Mouse (Mus musculus) heart, postnatal 10 days (tissue): Measurements from ENCODE around the gene Eva1a. TPM values are rescaled to one million over a fixed set of nuclear protein-coding genes. Genes with fewer than 3 reads are reported as not detected.

Source experiments
- DNase-seq, 2 experiments: peaks; one replicate each; pipeline ENCODE4 v3.0.0; 2021
- intact Hi-C: fragments of 180-260 bp; cut with DNase I; formaldehyde crosslinking; loops from one replicate; pipeline ENCODE4 v1.15.1; 2025
- total RNA-seq, 2 experiments: library from RNA; stranded (reverse); gene quantifications; 2 replicates each; pipeline ENCODE4 v1.2.3; 2021

The Eva1a gene
- 1 to 10 TPM; 5.7 to 7.6 TPM for total RNA-seq

DNA sequence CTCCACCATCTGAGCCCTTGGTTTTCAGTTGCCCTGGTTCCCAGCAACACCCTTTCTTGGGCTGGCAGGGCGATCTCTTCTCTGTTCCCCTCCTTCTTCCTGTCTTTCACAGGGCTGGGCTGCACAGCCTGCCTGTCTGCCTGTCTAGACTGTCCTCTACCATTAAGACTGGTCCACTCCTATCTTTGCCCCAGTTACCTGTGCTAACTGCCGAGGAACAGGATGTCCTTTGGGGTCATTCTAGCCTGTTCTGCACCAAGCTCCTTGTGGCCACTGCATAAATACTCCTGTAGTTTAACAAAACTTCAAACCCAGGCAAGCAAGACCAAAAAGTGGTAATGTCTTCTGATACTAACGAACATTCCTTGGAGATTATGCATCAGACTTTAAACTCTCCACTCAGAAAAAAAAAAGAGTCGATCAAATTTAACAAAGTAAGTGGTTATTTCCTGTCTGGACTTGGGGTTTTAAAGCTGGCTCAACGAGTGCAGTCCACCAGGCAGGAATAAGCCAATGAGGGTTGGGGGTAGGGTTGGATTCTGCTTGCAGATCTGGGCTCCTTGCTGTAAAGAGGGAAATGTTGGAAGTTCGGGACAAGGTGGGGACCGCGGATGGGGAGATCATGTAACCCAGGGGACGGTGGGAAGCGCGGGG lies at the start of gene Eva1a:
TSS of gene Eva1a (plus strand) at position 210 of the 654 bp plus-strand sequence.
- intact Hi-C loops = loop anchor here (2.0 kb wide), 1 partner anchor 78 kb away; no protein-coding TSS in a partner anchor
- peak in 1 of 2 experiments; percentile 11 for DNase-seq

DNA sequence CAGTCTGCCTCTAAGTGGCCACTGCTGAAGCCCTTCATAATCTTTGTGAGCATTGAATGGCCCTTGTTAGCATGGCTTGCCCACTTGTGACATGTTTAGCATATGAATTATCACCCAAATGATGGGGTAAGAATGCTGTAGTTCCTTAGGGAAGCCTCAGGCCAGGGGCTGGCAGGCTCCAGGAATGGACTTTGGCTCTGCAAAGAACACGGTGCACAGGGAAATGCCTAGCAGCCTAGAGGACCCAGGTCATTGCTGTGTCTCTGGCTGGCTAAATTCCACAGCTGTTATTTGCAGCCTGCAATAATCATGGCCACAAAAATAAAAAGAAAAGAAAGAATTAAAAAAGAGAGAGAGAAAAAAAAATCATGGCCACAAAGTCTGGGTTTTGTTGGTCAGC lies 28.5 kb upstream of the Eva1a start:
- intact Hi-C loops = no loop called here

DNA sequence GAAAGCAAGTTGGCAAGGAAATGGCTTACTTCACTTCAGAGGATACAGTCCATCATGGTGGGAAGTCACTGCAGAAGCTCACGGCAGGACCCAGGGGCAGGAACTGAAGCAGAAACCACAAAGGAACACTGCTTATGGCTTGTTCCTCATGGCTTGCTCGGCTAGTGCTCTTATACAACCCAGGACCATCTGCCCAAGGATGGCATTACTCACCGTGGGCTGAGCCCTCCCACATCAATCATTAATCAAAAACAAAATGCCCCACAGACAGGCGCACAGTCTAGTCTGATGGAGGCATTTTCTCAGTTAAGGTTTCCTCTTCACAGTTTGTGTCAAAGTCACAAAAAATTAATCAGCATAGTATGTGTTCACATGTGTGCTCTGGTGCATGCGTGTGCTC lies 19.8 kb upstream of the Eva1a start:
- intact Hi-C loops = no loop called here
- DNase-seq = no peak

More for the DNA sequence above, 28.5 kb upstream of the Eva1a start:
- no peak for DNase-seq

DNA sequence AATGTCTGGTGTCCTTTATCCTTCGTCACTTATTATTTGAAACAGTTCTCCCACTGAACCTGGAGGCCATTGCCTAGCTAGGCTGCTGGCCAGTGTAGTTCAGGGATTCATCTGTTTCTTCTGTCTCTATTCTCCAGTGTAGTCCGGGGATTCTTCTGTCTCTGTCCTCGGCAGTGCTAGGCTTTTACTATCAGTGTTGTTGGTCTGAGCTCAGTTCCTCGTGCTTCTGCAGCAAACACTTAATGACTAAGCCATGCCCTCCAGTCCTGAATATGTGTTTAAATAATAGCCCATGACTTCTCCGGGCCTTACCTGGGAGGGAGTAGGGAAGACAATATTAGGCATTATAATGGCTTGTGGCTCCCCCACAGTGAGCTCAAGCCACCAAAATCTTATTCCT lies 19.3 kb upstream of the Eva1a start:
- no peak for DNase-seq
- intact Hi-C loops = no loop called here

DNA sequence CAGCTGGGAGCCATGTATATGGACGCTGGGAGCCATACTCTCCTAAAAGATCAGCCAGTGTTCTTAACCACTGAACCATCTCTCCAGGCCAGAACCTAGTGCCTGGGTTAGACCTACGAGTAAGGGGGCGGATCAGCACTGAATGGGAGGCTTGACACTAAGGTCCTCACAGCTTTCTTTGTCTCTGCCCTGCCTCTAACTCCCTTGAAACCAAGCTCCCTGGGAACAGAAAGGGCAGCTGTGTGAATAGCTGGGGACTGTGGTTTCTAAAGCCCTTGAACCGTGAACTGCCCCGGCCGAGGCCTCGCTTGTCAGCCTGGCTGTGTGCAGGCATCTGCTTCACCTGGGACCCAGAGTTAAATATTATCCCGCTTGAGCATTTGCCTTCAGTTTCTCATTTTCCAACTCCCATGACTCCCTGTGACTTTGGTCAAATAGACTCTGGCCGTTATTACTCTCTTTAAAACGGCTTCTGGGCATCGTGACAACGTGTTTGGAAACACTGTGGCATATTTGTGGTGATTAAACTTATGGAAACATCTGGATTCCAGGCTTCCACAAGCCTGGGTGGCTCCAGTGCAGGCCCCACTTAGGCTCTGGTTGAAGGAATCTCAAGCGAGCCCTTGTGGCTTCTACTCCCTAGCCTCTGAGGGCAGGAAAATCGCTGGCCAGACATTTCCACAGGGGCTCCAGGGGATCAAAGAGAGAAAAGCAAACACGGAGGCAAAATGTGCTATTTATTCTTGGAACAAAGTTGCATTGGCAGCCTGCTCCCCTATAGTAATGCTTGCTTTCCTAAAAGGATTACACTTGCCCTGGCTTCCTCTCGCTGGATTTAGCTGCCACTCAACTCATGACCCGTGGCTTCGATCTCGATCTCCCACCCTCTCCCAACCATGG lies 11.0 kb upstream of the Eva1a start:
- intact Hi-C loops = no loop called here
- DNase-seq = peak; percentile 40 to 50

DNA sequence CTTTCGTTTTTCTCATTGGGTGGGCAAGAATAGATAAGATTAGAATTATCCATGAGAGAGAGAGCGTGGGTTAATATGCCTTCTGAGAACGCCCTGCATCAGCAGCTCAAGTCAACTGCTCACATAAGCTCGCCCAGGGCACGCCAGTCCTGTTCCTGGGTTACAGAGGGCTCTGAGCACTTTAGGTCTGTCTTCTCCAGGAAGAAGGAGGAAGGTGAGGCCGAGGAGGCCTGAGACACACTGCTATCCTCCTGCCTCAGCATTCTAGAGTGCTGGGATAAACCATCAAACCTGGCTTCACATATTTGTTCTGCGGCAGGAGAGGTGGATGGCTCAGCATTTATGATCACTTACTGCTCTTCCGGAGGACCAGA lies 10.3 kb upstream of the Eva1a start:
- DNase-seq = no peak

DNA sequence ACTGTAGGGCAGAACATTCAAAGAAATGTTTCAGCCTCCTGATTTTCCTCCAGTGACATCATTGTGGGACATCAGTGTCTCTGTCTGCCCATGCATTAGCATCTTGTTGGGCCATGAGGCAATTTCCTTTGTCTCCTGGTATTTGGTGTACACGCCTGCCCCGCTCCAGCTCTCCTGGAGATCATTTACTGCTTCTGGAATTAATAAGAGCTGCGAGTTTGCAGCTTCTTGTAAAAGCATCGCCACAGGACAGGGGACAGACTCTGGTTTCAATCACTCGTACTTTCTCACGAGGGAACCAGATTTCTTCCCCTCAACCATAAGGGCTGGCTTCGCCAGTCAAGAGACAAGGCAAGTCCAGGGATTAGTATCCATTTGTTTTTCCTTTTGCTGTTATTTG lies 3.6 kb upstream of the Eva1a start:
- intact Hi-C loops = no loop called here
- DNase-seq = no peak

More for the DNA sequence above, 10.3 kb upstream of the Eva1a start:
- intact Hi-C loops = no loop called here

DNA sequence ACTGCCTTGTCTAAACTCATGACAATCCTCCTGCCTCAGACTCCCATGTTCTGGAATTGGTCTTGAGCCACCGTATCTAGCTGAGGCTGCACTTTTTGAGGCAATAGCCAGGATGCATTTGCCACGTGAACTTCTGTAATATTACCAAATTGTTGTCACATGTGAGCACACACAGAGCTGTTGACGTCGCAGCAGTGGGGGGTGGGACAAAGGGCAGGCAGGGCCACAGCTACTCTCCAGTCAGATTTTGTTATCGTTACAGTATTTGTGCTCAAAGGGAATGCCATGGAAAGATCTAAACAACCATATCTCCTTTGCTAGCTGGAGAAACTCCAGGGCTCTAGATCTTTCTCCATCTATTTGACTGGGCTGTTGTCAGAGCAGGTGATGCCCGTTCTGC lies 1.6 kb upstream of the Eva1a start:
- no peak for DNase-seq
- intact Hi-C loops = no loop called here

DNA sequence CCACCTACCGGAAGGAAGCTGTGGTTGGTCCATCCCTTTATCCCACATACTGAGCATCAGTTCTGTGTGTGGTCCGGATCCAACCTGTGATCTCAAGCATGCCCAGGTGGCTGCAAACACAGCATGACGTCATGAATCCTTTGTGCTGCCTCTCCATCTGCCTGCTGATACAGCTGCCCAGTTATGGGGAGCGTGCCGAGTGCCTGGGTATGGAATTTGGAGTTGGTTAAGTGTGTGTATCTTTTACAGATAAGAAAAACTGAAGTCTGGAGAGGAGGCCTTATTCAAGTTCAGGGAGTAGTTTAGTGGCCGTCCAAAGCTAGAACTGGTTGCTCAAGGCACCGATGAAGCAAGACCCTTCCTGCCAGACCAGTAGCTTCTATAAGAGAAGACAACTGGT lies 875 bp upstream of the Eva1a start:
- DNase-seq = no peak
- intact Hi-C loops = loop anchor here (2.0 kb wide), 1 partner anchor 79 kb away; no protein-coding TSS in a partner anchor

DNA sequence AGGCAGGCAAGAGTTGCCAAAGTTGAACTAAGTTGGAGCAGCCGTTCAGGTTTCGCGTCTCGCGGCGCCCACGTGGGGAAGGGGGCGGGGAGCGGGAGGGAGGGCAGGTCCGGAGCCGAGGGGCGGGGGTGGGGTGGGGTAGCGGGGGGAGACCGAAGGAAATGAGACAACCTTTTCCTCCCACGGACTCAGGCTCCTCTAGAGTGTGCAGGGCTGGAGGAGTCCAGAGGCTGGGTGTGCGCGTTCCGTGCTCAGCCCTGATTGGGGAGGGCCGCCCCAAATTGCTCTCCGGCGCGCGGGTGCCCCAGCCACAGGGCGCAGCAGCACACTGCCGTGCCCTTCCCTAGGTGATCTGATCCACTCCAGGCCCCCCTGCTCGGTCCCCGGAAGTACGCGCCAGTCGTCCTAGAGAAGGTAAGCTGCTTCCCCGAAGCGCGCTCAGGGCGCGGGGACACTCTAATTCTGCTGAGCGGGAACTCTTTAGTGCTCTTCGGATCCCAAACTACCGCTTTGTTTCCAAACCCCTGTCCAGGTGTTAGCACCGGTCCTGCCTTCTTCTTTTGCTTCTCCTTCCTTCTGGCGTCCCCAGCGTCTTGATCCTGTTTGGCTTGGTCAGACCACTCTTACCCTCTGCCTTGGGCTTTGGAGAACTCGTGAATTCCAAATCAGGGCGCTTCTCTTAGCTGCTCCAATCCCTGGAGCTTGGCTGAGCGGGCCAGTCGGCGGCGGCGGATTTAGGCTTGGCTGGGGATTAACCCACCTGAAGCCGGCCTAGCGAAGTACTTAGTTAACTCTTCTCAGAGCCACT lies 849 bp downstream of the Eva1a start:
- intact Hi-C loops = loop anchor here (2.0 kb wide), 2 partner anchors 53 to 77 kb away; no protein-coding TSS in a partner anchor
- peak; percentile 41 to 51 for DNase-seq

DNA sequence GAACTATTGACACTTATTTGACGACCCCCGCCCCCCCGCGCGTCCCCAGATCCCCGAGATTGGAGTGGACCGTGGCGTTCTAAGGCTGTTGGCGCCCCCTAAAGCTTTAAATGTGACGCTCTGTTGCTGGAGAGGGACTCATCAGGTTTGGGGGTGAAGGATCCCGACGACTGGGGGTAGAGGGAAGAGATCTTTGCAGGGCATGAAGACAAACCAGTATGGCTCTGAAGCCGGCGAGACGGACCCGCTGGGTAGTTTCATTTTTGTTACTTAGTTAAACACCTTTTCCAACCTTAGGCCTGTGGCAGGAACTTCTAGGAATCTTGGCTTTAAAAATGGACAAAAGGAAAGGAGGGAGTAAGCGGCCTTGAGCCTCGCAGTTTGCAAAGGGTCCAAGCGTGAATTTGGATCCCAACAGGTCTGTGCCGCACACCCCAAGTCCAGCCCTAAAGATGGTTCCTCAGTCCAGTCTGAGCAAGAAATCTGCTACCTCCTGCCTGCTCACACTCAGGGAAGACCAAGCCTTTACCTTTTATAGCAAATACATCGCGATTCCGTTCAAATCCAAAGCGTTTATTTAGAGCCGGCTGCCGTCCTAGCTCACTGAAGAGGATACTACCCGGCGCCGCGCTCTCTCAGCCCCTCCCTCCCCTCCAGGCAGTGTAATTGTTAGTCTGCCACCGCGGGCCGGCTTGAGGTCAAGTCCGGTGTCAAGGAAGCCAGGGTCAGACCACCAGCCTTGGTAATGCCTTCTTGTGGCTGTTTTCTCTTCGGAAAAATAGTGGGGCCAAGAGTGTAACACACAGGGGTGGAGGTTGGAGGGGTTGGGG lies 1.7 kb downstream of the Eva1a start:
- peak; percentile 23 to 45 for DNase-seq
- intact Hi-C loops = loop anchor here (2.0 kb wide), 1 partner anchor 54 kb away; no protein-coding TSS in a partner anchor

DNA sequence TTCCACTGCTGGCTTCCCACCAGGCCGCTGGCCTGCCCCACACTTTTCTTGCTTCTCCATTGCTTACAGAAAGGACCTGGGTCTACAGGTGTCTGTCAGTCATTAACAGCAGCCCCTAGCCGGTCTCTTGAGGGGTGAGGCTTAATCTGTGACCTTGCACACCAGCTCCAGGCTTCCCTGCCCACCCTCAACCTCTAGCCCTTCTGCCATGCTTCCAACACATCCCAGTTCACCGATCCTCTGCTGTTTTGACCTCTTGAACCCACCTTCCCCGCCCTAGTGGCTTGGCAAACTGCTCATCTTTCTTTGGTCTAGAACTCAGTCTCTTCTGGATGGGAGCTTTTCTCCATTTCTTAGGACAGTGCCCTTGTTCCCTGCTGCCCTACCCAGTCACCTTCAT lies 2.8 kb downstream of the Eva1a start:
- DNase-seq = no peak
- intact Hi-C loops = loop anchor here (2.0 kb wide), 1 partner anchor 55 kb away; no protein-coding TSS in a partner anchor

DNA sequence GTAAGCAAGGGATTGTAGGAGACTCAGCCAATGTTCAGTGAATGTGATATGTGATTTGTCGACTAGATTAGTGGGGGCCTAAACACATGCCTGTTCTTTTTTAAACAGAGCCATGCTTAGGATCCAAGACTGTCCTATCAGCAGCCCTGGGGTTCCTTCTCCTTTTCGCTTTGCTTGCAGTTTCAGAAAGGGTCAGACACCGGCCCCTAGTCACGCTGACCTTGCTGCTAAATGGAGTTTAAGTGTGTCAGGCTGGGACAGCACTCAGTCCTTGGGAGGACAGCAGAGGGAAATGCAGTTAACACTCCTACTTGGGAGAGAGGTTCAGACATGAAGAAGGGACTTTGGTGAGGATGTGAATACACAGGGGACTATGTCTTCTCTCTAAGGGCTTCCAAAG lies 3.7 kb downstream of the Eva1a start:
- intact Hi-C loops = no loop called here
- no peak for DNase-seq

DNA sequence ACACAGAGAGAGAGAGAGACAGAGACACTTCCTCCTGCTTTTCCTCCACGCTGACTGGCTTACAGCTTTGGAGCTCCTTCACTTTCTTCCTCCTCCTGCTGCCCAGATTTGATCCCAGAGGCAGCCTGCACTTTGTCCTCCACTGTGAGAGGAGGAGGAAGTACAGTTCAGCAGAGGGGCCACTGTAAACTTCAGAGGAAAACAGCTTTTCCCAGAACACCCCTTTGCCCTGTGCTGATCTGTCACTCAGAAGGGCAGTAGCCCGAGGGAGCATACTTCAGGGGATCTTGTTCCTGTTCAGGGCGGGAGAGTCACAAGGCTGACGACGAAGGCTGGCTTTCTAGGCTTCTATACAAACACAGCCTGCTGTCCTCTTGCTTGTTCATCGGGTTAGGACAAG lies 7.1 kb downstream of the Eva1a start:
- intact Hi-C loops = loop anchor here (5.0 kb wide), 1 partner anchor 34 kb away; no protein-coding TSS in a partner anchor
- DNase-seq = no peak

DNA sequence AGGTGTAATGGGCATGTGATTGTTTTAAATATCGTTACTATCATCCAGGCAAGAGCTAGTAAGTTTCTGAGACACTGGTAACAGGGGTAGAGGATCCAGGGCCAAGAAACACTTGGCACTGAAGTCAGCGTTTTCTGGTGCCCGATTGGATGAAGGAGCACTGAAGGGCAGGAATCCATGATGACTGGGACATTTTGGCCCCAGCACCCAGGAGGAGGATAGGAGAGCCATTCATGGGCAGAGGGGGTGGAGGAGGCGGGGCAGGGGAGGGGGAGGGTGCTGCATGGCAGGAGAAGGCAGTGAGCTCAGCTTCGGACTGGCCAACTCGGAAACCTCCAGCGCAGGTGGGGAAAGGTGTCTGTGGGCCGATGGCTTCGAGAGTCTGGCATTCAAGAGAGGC lies 9.4 kb downstream of the Eva1a start:
- intact Hi-C loops = no loop called here
- no peak for DNase-seq

DNA sequence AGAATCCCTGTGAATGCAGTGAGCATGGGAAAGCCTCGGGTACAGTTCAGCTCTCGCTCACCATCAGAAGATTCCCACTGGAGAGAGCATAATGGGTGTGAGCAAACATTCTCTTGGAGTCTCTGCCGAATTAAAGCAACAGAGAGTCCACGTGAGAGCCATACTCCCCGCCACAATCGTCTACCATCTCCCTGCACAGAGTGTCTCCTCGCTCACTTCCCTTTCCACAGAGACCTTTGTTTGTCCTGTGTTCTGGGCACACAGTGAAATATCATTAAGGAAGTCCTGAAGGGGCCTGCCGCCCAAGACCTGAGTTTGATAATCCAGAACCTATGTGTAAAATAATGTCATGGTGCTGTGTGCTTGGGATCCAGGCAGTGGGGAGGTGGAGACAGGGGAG lies 10.7 kb downstream of the Eva1a start:
- DNase-seq = no peak

DNA sequence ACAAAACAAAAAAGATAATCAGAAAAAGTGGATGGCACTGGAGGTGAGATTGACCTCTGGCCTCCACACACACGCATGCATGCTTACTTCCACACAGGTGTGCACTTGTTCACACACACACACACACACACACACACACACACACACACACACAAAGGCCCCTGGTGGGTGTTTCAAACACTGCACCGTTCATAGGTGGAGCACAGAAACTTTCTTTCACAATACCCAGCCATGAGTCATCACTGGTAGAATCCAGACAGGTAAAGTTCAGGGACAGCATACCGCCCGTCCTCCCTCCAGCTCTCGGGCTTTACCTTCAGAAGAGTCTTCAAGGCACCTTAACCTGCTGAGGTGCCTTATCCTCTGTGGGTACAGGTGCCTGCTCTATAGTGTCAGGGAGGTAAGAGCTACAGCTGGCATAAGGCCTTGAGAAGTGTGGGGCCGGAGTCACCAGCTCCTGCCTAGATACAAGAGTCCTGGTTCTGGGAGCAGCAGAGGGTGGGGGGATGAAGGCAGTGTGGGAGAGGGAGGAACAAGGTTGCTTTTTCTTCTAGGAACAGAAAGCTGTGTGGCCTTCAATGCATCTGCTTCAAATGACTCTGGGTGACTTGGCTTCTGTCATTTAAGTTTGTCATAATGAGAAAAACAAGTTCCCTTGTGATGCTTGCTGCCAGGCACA lies 11.3 kb downstream of the Eva1a start:
- intact Hi-C loops = no loop called here
- no peak for DNase-seq

More for the DNA sequence above, 10.7 kb downstream of the Eva1a start:
- intact Hi-C loops = no loop called here

DNA sequence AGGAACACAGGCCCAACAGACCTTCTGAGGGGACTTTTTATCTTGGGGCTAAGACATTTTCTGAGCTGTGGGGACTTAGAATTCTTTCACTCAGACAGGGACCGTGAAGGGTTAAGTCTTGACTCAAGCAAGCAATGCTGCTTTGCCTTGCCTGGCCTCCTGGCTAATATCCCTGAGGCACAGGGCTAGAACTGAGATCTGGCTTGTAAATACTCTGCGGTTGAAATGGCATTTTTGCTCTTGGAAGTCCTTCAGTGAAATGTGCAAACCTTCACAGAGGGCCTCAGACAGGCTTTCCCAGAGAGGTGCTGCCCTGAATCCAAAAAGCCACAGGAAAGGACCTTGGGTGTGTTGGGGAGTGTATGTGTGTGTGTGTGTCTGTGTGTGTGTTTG lies 11.9 kb downstream of the Eva1a start:
- intact Hi-C loops = no loop called here
- DNase-seq = no peak

DNA sequence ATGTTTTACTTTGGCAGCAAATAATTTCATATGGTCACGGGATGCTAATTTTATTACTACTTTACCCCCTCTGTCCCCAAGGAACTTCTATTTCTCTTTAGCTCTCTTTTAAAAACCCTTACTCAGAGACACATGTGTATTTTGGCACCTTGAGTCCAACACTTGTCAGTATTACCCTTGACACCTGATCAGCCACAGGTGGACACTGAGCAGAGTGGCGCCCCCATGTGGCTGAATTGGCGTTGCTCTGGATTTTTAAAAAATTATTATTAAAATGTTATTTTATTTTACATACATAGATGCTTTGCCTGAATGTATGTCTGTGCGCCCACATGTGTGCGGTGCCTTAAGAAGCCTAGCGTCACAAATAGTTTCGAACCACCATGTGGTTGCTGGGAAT lies 14.0 kb downstream of the Eva1a start:
- no peak for DNase-seq
- intact Hi-C loops = no loop called here
